Mouse (Mus musculus): ENCODE measurements at regions not wholly inside any gene's neighbourhood (a gene's known extent, or its start where the extent isn't known, plus 50 kb on each side); places are given as distances from the start of the nearest gene placed in this dataset.

DNA sequence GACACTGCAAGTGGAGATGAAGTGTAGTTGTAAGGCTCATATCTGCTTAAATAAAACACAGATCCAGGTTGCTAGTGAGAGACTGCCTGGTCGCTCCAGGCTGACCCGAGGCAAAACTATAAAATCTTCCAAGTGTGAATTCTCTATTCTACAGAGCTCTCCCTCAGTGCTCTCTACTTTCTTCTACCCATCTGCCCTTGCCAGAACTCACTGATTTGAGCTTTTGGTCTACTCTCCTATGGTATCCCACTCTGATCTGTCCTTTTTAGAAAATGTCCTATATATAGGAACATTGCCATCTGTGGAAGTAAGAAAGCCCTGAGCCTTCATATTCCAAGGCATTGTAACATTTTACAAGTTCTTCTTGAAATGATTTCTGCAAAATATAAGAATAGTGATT is 518.3 kb downstream of the Galc start:
- TF ChIP-seq CTCF (IDR thresholded peaks at IDR 0.05; ENCODE audit: low read depth) (no peak), EP300 (IDR thresholded peaks at IDR 0.05; ENCODE audit: low read depth) (no peak)
